Mouse (Mus musculus) heart, postnatal 25 days (tissue): ENCODE results near the gene Kcnj1. TPM values are rescaled to one million over a fixed set of nuclear protein-coding genes. Genes with fewer than 3 reads are reported as not detected.
A peak's percentile ranks its signal among the peaks of the same experiment; 100 is the strongest.

Source experiments
- DNase-seq: peaks from one replicate; pipeline ENCODE4 v3.0.0; 2022; ENCODE audit warnings: low spot score
- intact Hi-C: fragments of 180-260 bp; cut with DNase I; formaldehyde crosslinking; loops from one replicate; pipeline ENCODE4 v1.15.1; 2025
- total RNA-seq, 2 experiments: library from RNA; stranded (reverse); gene quantifications; 2 replicates each; pipeline ENCODE4 v1.2.3; 2021

Kcnj1 gene
- total RNA-seq, 2 experiments from 2014 or later, result not detected

DNA sequence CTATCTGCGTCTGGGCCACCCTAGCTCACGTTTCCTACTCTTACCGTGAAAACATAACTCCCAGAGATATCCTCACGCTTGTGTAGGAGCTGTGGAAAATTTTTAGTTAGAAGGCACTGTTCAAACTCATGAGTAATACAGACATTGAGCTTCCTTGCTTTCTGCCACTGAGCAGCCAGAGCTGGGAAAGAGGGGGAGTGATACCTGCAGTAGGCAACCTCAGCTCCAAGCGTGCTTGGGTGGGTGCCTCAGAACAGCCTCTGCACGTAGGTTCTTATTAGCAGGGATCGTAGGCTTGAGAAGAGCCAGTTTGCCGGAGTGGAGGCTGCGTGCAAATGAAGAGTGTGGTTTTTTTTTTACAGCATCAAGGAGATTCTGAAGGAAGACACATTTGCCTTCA is 19.4 kb downstream of the Kcnj1 start:
- no peak for DNase-seq

DNA sequence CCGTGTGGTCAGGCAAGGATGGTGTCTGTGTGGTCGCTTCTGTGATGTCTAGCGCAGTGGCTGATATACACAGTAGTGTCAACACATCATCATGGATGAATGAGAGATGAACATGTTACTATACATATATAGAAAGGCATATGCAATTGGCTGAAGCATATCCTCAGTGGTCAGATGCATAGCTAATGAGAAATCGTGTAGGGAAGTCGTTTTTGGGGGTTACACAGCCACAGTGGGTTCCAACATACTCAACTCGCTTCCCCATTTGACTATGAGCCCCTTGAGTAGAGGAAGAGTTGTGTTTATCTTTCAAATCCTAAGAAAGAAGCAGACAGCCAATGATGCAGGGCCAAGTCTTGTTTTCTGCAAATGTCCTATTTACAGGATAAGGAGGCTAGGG is 20.4 kb downstream of the Kcnj1 start:
- intact Hi-C loops, result no loop called here
- no peak for DNase-seq

More for the DNA sequence above, 19.4 kb downstream of the Kcnj1 start:
- intact Hi-C loops, result no loop called here

DNA sequence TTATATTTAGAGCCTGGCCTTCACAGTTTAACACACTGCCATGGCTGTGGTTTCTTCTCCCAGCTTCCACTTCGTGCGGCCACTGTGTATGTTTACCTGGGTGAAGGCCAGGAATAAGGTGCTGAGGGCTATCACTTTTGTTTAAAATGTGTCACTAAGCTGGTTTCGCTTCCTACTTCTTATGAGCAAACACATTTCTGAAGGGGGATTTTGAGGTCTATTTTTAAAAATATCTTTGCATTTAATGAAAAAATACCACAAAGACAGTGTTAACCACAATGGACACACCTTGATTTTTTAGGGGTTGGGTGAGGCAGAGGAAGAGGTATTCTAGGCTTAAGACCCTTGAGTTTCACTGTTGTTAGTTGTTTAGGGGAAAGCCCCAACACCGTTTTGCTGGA is 22.5 kb downstream of the Kcnj1 start:
- intact Hi-C loops, result no loop called here
- DNase-seq, result no peak

DNA sequence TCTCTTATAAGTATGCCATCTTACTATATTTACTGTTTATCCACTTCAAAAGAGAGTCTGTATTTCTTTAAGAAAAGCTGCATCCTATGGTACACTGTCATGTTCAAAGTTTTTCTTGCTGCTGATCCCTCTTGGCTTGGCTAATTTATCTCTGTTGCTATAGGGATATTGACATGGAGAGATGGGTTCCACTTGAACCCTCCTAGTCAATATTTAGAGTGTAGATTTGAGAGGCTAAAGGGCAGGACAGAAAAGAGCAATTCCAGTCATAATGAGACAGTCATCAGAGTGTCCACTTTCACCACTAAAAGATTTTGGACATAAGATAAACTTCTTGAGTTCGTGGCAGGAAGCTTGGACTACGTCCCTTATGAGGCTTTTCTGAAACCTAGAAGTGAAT is 27.9 kb downstream of the Kcnj1 start:
- intact Hi-C loops, result no loop called here
- no peak for DNase-seq

DNA sequence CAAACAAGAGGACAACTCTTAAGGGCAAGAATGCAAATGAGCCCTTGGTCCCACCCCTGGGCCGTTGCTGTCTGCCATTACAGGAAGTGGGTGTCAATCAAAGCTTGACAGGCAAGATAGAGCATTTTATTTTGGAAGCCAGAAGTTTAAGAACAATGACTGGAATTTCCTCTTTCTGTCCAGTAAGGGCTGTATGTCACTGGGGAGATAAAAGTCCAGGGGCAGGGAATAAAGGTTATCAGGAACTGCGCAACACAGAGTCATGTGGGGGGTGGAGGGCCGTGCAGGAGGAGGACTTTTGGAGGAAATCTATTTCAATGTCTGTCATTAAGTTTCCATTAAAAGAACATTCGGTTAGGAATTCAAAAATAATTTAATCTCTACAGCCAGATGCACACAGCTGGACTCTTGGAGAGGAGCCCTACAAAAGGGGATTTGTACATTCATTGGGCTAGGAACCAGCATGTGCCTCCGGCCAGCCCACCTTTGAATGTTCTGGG is 28.4 kb downstream of the Kcnj1 start:
- peak; percentile 26 for DNase-seq
- intact Hi-C loops, result no loop called here

DNA sequence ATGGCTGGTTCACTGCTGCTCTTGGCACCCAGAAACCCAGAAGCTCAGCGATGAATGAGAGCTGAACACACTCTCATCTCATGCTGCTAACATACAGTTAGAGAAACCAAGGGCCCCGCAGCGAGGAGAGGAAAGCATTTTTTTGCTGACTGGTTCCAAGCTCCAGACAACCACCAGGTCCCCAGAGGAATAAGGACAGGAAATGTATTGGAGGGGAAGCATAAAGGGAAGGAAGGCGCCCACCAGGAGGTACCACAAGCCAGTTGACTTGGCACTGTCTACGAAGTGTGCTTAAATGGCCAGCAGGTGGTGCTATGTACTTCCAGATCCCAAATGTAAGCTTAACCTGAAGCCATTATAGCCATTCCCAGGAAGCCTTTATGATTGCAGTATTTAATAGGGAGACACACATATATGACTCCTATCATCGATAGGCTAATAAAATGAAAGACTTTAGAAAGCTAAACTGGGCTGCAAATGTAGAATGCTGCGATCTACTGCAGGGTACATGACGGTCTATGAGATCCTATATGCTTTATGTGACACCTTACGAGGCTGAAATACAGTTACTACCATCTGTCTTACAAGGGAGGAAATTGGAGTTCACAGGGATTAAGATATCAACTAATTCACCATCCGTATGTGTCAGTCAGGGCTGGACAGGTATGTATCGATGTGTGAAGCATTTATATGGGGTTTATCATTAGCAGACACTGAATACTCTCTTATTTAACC is 33.1 kb downstream of the Kcnj1 start:
- DNase-seq, result no peak
- intact Hi-C loops, result loop anchor here (1.0 to 5.0 kb wide), 5 partner anchors 47 to 841 kb away; no protein-coding TSS in a partner anchor

DNA sequence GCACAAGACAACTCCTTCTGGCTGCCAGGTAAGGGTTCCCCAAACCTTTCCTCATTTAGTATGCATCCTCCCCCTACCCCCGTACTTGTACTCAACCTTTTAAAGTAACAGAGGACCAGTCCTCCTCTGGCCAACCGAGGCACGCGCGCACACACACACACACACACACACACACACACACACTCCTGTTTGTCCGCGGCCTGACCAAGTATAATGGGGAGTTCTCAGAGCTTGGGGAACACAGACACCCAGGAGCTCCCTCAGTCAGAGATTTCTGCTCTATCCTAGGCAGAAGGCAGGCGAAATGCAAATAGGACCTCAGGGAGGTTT is 36.4 kb downstream of the Kcnj1 start:
- no peak for DNase-seq
- intact Hi-C loops, result loop anchor here (5.0 kb wide), 2 partner anchors 44 to 534 kb away; no protein-coding TSS in a partner anchor

DNA sequence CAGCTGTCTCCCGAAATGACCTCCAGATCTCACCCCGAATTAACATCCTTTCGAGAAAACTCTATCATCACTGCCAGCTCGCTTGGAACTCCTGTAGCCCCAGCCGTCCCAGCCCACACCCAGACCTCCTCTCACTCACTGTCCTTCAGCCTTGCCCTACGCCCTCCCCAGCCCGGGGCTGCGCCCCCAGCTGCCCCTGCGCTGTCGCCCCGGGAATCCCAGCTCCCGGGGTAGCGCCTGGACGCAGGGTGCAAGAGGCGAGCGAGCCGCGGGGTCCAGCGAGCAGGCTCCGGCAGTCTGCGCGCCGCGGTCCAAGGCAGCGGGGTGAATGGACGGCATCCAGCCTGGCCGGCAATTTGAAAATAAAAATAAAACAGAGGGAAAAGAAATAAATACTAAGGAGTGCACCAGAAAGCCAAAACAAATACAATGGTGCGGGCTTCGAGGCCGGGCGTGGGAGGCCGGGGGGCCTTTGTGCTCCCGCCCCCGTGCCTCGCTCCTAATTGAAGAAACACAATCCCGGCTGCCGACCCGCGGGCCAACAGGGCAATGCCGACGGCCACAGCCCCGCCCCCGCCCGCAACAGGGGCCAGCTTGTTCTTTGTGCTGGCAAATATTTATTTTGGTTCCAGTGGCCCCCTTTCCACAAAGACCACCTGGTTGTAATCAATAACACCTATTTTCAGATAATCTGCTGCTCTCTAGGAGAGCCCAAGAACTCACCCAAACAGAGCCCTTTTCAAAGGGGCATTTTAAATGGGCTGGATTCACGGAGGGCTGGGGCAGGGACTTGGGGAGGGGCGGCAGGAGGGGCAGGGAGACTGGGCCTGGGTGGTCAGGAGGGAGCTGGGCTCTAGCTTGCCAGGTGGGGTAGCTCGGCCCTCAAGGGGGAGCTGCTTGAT is 37.0 kb downstream of the Kcnj1 start:
- no peak for DNase-seq
- intact Hi-C loops, result loop anchor here (5.0 kb wide), 2 partner anchors 43 to 533 kb away; no protein-coding TSS in a partner anchor

DNA sequence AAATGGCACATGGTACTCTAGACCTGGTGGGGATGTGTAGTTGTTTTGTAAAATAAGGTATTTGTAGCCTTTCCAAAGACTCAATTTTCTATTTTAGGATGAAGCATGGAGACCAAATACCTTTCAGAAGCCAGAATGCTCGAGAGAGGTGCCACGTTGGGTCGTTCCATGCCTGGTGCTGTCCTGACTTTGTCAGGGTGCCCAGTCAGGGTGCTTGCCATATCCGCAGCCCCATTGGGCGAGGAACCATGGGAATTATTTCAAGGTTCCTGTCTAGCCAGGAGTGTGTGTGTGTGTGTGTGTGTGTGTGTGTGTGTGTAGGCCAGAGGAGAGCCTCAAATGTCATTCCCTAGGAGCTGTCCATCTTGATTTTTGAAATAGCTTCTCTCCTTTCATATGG is 38.4 kb downstream of the Kcnj1 start:
- no peak for DNase-seq

DNA sequence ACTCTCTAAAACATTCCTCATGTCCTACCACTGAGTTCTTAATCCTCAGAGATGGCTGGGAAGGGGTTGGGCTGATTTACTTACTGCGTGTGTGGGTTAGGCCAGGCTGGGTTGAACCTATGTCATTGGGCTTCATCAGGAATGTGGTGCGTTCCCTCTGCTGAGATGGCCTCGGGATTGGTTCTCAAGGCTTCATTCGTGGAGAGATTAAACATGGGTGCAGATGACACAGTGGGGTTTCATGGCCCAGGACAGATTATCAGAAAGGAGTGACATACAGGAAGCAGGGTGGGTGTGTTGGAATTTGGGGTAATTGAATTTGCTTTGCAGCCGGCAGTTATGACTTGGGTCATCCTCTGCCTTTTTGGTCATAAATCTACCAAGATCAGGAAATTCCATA is 39.2 kb downstream of the Kcnj1 start:
- intact Hi-C loops, result no loop called here
- DNase-seq, result no peak

More for the DNA sequence above, 38.4 kb downstream of the Kcnj1 start:
- intact Hi-C loops, result no loop called here

DNA sequence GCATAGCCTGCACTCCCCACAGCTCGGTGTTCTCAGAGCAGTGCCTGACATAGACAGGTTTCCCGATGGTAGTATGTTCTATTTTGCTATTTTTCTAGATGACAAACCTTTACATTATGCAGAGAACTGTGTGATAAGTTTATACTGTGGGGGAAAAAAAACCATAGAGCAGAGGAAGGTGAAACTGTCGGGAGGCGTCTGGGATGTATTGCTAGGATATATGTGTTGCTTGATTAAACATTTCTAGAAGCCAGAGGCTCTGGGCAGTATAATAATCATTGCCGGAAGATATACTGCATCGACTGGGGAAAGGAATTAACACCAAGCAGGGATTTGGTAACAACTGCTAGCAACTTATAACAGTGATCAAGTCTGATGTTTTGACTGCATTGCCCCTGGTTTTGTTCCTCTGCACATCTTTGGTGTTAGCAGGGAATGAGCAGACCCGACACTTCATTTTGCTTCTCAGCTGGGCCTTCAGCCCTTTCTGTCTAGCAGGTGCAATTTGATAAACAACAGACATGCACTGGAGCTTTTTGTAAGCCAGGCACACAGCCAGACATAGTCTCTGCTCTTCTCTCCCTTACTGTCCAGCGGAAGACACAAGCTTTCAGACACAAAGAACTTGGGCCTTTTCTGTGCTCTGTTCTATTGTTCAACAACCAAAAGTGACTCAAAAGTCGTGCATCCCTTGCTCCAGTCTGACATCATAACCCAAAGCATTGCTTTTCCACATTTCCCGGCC is 40.7 kb downstream of the Kcnj1 start:
- intact Hi-C loops, result no loop called here
- DNase-seq, result no peak

DNA sequence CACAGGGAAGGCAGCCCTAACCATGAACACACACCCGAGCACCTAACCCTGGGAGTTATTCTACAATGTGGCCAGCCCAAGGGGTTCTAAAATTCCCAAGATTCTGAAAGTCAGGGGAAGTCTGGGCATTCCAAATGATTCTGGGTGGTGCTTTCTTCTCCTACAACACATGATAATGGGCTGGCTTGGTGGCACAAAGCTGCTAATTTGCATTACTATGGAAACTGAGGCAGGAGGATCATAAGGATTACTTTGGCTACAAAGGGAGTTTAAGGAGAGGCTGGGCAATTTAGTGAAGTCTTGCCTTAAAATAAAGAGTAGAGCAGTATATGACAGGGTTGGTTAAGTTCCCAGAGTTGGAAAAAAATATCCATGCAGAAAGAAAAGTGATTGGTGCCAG is 42.7 kb downstream of the Kcnj1 start:
- DNase-seq, result no peak
- intact Hi-C loops, result no loop called here

DNA sequence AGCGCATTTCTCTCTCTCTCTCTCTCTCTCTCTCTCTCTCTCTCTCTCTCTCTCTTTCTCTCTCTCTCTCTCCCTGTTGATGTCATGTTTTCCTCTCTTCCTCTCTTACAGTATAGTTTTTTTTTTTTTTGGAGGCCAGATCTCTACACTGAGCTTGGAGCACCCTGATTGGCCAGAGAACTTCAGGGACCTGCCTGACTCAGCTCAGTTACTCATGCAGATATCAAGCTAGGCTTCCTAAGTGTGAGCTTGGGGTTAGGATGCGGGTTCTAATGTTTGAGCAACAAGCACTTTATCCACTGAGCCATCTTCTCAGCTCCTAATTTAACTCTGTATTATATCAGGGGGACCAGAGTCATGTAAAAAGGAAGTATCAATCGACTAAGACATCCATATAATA is 43.7 kb downstream of the Kcnj1 start:
- no peak for DNase-seq
- intact Hi-C loops, result no loop called here

DNA sequence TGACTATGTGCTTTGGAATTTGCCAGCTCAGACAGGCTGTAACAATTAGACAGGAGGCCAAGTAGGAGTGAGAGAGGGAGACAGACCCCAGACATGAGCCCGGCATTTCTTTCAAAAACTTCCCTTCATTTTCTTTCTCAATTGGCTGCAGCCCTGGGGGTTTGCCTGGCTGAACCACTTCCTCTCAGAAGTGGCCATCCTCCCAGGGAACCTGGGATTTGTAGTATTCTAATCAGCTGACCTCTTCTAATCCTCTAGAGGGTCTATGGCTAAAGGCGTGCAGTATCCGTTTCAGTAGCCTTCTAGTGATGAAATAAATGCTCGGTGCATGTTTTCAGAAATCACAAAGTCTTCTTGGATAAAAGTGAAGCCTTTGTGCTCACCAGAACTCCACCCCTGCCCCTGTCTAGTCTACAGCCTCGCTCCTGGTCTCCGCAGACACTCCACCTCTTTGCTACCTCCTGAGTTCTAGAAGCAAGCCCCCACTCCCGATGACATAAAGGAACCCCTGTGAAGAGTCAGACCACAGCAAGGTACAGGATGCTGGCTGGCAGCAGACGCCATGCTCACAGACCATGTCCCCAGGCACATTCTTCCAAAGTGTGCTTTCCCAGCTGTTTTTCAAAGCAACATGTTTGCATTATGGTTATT is 45.3 kb downstream of the Kcnj1 start:
- intact Hi-C loops, result no loop called here
- DNase-seq, result no peak

DNA sequence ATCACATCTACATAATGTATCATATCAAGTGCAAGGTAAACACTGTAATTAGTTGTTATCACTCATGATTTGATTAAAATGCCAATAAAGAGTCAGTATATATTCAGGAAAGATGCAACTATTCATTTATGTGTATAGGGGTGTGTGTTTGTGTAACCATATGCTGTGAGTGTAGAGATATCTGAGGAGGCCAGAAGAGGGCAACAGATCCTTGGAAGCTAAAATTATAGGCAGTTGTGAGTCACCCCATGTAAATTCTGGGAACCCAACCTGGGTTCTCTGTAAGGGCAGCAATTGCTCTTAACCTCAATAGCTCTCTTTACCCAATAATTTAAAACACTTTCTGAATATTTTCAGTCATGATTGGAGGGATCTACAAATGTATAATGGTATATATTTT is 48.4 kb downstream of the Kcnj1 start:
- intact Hi-C loops, result no loop called here

DNA sequence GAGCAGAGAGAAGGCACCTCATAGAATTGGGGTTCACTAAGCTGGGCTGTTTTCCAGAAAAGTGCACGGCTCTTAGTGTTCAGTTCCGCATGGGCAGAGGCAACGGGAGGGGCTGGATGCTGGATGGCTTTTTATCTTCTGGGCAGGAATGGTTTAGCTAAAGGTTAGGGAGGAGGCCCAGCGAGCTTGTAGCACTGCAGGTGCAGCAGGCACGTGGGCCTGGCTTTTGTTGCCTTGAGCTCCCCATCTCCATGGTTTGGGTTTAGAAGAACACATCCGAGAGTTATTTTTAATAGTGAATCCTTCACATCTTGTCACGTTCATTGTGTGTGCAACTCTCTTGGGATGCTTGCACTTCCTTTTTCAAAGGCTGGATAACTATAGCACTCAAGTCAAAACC is 53.0 kb downstream of the Kcnj1 start:
- DNase-seq, result no peak
- intact Hi-C loops, result no loop called here

More for the DNA sequence above, 48.4 kb downstream of the Kcnj1 start:
- no peak for DNase-seq

DNA sequence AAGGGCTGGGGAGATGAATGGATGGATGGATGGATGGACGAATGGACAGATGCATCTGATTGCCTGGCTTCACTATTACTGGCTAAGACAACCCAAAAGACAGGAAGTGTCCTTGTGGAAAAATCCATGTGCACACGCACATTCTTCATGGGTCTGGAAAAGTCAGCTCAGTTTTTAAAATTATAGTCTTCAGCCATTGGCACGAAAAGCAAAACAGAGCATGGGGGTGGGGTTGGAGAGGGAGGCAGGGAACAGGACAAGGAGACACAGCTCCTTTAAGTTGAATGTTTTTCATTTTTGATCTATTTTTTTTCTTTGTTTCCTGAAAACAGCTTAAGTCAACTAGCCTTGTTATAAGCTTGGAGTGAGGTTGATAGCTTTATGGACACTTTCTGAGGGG is 58.8 kb downstream of the Kcnj1 start:
- intact Hi-C loops, result no loop called here
- DNase-seq, result no peak

DNA sequence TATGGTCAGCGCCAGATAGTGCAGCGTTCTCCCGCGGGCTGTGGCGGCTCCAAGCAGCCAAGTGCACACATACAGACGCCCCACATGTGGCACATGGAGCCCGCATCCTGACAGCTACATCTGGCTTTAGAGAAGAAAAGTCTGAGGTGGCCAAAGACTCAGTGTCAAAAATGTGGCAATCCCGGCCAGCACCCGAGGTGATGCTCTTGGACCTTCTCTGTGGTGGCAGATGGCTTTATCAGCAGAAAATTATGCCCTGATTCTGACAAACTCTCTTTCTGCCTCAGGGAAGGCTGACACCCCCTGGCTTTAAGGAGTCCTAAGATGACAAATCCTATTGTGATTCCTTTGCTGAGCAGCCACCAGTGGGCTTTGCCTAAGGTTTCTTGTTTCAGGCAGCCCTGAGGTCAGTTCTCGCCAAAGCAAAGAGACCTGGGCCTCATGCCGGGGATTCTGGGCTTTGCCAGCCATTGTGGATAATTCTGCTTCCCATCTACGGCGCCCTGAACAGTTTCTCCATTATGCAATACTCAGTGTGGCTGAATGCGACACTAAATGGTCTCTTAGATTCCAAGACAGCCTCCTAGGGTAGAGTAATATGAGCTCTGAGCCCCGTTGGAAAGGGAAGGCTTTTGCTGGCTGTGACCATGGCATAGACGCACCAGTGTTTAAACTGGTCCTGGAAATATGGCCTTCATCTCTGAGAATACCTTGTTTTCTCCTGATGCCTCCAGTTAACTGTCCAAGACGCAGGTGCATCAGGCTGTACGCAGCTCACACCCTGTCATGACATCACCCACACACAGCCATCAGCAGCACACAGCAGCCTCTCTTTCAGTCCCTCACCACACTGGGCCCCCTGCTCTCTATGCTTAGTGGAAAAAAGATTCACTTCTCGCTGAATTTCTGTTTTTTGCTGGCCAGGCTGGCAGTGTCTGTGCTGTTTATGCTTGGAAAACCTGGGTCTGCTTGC is 62.2 kb downstream of the Kcnj1 start:
- peak; percentile 54 for DNase-seq
- intact Hi-C loops, result no loop called here

DNA sequence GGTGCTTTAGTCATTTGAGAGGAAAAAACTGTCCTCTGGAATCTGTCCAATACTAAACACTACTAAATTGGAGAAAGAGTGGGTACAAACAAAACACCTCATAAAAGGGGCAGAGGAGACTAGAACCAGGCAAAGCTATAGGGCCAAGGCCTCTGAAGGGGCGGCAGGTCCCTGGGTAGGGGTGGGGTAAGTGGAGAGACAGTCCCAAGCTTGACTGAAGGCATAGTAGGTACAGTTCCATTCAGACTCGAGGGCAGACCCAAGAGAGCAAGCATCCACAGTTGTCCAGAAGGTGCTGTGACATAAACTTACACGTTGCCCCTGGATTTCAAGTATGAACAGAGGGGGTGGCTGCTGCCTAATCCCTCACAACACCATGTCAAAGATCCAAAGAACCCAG is 70.8 kb downstream of the Kcnj1 start:
- no peak for DNase-seq
- intact Hi-C loops, result no loop called here
